Mouse (Mus musculus) cerebellum, adult 9-10 months (tissue): Measurements from ENCODE around the gene 1600014C23Rik.

Experiments used
- DNase-seq: peaks from one replicate; pipeline ENCODE4 v3.0.0; 2022

The 1600014C23Rik gene

GRCm38 (mm10) chr17:45733735-45734301 lies at the start of gene 1600014C23Rik:
1600014C23Rik (minus strand) TSS chr17:45733844.
- DNase-seq, result peak; percentile 74

GRCm38 (mm10) chr17:45778446-45778845 lies 44.8 kb upstream of the 1600014C23Rik start:
- DNase-seq, result no peak

- DNase-seq, result no peak
Observed at GRCm38 (mm10) chr17:45777431-45777830, 43.8 kb upstream of the 1600014C23Rik start.

- no peak for DNase-seq
Observed at GRCm38 (mm10) chr17:45776185-45776584, 42.5 kb upstream of the 1600014C23Rik start.

GRCm38 (mm10) chr17:45775468-45775867 lies 41.8 kb upstream of the 1600014C23Rik start:
- DNase-seq, result no peak

GRCm38 (mm10) chr17:45772566-45772965 lies 38.9 kb upstream of the 1600014C23Rik start:
- no peak for DNase-seq

- DNase-seq, result peak; percentile 58
Observed at GRCm38 (mm10) chr17:45772096-45772495, 38.5 kb upstream of the 1600014C23Rik start.

- no peak for DNase-seq
Observed at GRCm38 (mm10) chr17:45770441-45770840, 36.8 kb upstream of the 1600014C23Rik start.

- no peak for DNase-seq
Observed at GRCm38 (mm10) chr17:45769821-45770220, 36.2 kb upstream of the 1600014C23Rik start.

GRCm38 (mm10) chr17:45767536-45768146 lies 34.0 kb upstream of the 1600014C23Rik start:
- DNase-seq, result no peak

- DNase-seq, result peak; percentile 55
Observed at GRCm38 (mm10) chr17:45766735-45767535, 33.3 kb upstream of the 1600014C23Rik start.

GRCm38 (mm10) chr17:45765914-45766313 lies 32.3 kb upstream of the 1600014C23Rik start:
- peak; percentile 4 for DNase-seq

GRCm38 (mm10) chr17:45763188-45763587 lies 29.5 kb upstream of the 1600014C23Rik start:
- DNase-seq, result no peak

- no peak for DNase-seq
Observed at GRCm38 (mm10) chr17:45761902-45762301, 28.3 kb upstream of the 1600014C23Rik start.

GRCm38 (mm10) chr17:45760965-45761645 lies 27.5 kb upstream of the 1600014C23Rik start:
- DNase-seq, result no peak

- peak; percentile 73 for DNase-seq
Observed at GRCm38 (mm10) chr17:45759751-45760150, 26.1 kb upstream of the 1600014C23Rik start.

- DNase-seq, result no peak
Observed at GRCm38 (mm10) chr17:45758808-45759207, 25.2 kb upstream of the 1600014C23Rik start.

- no peak for DNase-seq
Observed at GRCm38 (mm10) chr17:45757932-45758331, 24.3 kb upstream of the 1600014C23Rik start.

- DNase-seq, result no peak
Observed at GRCm38 (mm10) chr17:45756831-45757230, 23.2 kb upstream of the 1600014C23Rik start.

GRCm38 (mm10) chr17:45756391-45756790 lies 22.7 kb upstream of the 1600014C23Rik start:
- no peak for DNase-seq

- no peak for DNase-seq
Observed at GRCm38 (mm10) chr17:45754186-45754862, 20.7 kb upstream of the 1600014C23Rik start.

- DNase-seq, result no peak
Observed at GRCm38 (mm10) chr17:45752678-45753077, 19.0 kb upstream of the 1600014C23Rik start.

GRCm38 (mm10) chr17:45752053-45752452 lies 18.4 kb upstream of the 1600014C23Rik start:
- DNase-seq, result no peak
